Mouse (Mus musculus) G1E (cell line): ENCODE measurements around the gene Pmvk. TPM values are rescaled to one million over a fixed set of nuclear protein-coding genes. Genes with fewer than 3 reads are reported as not detected.

ENCODE experiments used
- ATAC-seq: 2 replicates; pipeline ENCODE4 v1.8.0; 2016; ENCODE audit warnings: mild to moderate bottlenecking; ENCODE audit not compliant: insufficient number of reproducible peaks, poor library complexity, low FRiP score, severe bottlenecking; ENCODE audit errors: extremely low read depth
- DNase-seq: peaks from one replicate; pipeline ENCODE4 v3.0.0; 2012; ENCODE audit warnings: low spot score
- H3K27me3 ChIP-seq: 2 replicates; pipeline ENCODE4 v1.6.1; 2012; ENCODE audit warnings: mild to moderate bottlenecking, low read length, inconsistent platforms; ENCODE audit not compliant: insufficient read depth
- H3K36me3 ChIP-seq: replicated peaks from 2 replicates; pipeline ENCODE3; 2012; ENCODE audit warnings: mild to moderate bottlenecking, inconsistent platforms
- H3K4me1 ChIP-seq: 2 replicates; pipeline ENCODE4 v1.6.1; 2012; ENCODE audit warnings: low read depth, low read length, inconsistent platforms, mixed read lengths; ENCODE audit not compliant: insufficient read depth
- H3K4me3 ChIP-seq: 2 replicates; pipeline ENCODE4 v1.5.1; 2012; ENCODE audit warnings: low read depth, mild to moderate bottlenecking, inconsistent platforms, low read length, moderate library complexity, mixed read lengths
- H3K9me3 ChIP-seq: replicated peaks from 2 replicates; pipeline ENCODE4 v1.6.1; 2012; ENCODE audit warnings: inconsistent platforms
- CTCF ChIP-seq: IDR thresholded peaks from 2 replicates; pipeline ENCODE4 v1.5.1; 2012; ENCODE audit warnings: low read depth, low read length, inconsistent platforms, mixed read lengths
- GATA1 ChIP-seq: IDR thresholded peaks from 2 replicates; pipeline ENCODE4 v1.6.1; 2012; ENCODE audit warnings: borderline replicate concordance, low read length, inconsistent platforms, mixed read lengths
- GATA2 ChIP-seq: IDR thresholded peaks from 2 replicates; pipeline ENCODE4 v1.6.1; 2012; ENCODE audit warnings: low read depth, low read length, inconsistent platforms, borderline replicate concordance
- POLR2AphosphoS5 ChIP-seq: IDR thresholded peaks from 2 replicates; pipeline ENCODE4 v1.6.1; 2012; ENCODE audit warnings: low read depth, low read length, inconsistent platforms; ENCODE audit not compliant: insufficient replicate concordance
- TAL1 ChIP-seq: conservative IDR thresholded peaks from 2 replicates; pipeline ENCODE4 v1.6.1; 2012; ENCODE audit warnings: low read depth, low read length, inconsistent platforms, mixed read lengths
- polyA plus RNA-seq: library from polyadenylated mRNA; stranded (reverse); fragments of >175 nt; gene quantifications from 2 replicates; pipeline ENCODE4 v1.2.3, GENCODE M21; 2012
- total RNA-seq, 2 experiments: library from RNA; stranded (forward) in 1 of 2; stranded (reverse) in 1 of 2; fragments of 200-1000 nt in 1 of 2; fragments of >200 nt in 1 of 2; fragmentation: Nextera tagmentation in 1 of 2; gene quantifications; 2 replicates each; pipeline ENCODE4 v1.2.3; 2014 to 2017

The Pmvk gene
- total RNA-seq (2014; fragmentation: Nextera tagmentation) (12.1 and 17.8 TPM in 2 replicates), total RNA-seq (2017) (46.6 and 48.1 TPM in 2 replicates), polyA plus RNA-seq (14.9 and 26.1 TPM in 2 replicates)

DNA sequence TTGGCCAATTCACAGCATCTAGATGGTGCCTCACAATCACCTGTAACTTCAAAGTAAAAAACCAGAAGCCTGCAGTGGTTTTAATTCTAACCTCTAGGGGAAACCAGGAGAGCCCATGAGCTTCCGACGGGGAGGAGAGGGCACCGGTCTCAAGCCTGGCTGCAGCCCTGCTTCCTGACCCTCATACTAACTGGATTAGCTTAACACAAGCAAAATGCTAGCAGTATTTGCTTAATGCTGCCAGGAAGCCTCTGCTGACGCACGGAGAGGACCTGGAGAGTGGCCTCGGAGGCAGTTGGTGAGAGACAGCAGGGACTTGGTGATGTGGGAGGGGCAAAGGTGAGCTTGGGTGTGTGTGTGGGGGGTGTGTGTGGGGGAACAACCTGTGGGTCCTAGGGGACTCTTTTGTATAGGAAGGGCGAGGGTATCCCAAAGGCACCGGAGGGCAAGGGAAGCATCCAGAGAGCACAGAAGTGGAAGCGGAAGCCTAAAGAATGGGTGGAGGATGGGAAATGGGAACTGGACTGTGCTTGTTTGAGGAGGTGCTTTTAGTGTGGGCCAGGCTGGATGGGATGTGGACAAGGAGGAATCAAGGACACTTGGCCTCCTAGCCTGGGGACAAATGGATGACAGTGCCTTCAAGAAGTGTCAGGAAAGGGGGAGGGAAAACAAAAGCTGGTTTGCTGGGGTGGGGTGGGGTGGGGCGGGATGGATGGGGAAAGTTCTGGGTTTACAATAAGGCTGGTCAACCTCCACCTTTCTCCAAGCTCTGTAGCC is at the start of gene Pmvk:
Gene Pmvk (plus strand): TSS at position 141 of the 777 bp plus-strand sequence.
- TF ChIP-seq GATA1: no peak
- TF ChIP-seq TAL1: no peak
- no peak for TF ChIP-seq GATA2
- TF ChIP-seq CTCF: no peak
- no peak for TF ChIP-seq POLR2AphosphoS5
- H3K36me3 ChIP-seq: no peaks in the 10 kb centered on the region
- DNase-seq: no peak
- no peak for ATAC-seq
- no peaks in the 10 kb centered on the region for H3K9me3 ChIP-seq
- H3K27me3 ChIP-seq: peaks cover 3% of the 10 kb centered on the region
- peaks cover 43% of the 10 kb centered on the region for H3K4me1 ChIP-seq
- H3K4me3 ChIP-seq: no peak within 1 kb of the TSS

DNA sequence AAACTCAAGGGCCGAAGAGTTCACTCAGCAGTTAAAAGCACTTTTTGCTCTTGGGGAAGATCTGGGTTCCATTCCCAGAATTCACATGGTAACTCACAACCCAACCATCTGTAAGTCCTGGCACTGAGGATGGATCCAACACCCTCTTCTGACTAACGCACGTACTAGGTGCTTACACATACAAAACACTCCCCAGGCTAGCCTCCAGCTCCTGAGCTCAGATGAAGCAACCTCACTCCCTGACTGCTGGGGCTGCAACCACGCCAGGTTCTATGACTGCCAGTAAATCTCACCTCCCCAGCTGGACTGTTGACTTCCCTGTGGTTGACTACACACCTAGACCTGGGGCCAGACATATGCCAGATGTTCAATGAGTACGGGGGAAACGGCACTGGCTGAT is 47.5 kb upstream of the Pmvk start:
- Histone ChIP-seq H3K4me3 (no peak overlapping the region), H3K9me3 (no peaks in the 10 kb centered on the region), H3K27me3 (no peaks in the 10 kb centered on the region), H3K36me3 (peaks cover 78% of the 10 kb centered on the region), H3K4me1 (peaks cover 49% of the 10 kb centered on the region)
- ATAC-seq: no peak
- DNase-seq: no peak
- TF ChIP-seq POLR2AphosphoS5 (no peak), GATA1 (no peak), TAL1 (no peak), GATA2 (no peak), CTCF (no peak)

DNA sequence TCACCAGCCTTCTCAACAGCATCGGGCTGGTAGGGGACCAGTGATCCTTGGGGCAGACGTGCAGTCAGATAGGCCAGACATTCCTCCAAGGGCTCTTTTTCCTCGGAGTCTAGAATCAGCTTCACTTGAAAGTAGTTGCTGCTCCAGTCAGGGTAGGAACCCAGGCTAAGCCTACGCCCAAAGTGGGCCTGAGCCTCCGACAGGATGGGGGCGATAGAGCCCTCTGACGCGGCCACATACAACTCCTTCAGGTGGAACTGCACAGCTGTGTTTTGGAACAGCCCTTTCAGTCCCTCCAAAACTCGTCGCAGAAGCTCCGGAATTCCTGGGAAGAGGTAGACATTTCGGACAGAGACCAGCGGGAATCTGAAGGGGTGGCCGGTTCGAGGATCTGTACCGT is 45.9 kb upstream of the Pmvk start:
- TF ChIP-seq GATA2: no peak
- TF ChIP-seq GATA1: no peak
- TF ChIP-seq TAL1: no peak
- no peak for TF ChIP-seq POLR2AphosphoS5
- TF ChIP-seq CTCF: no peak
- Histone ChIP-seq H3K27me3 (no peaks in the 10 kb centered on the region), H3K4me3 (no peak overlapping the region; the same call in 1 of the 2 replicates), H3K36me3 (peaks cover 70% of the 10 kb centered on the region), H3K9me3 (no peaks in the 10 kb centered on the region), H3K4me1 (peaks cover 48% of the 10 kb centered on the region)
- no peak for DNase-seq
- no peak for ATAC-seq

DNA sequence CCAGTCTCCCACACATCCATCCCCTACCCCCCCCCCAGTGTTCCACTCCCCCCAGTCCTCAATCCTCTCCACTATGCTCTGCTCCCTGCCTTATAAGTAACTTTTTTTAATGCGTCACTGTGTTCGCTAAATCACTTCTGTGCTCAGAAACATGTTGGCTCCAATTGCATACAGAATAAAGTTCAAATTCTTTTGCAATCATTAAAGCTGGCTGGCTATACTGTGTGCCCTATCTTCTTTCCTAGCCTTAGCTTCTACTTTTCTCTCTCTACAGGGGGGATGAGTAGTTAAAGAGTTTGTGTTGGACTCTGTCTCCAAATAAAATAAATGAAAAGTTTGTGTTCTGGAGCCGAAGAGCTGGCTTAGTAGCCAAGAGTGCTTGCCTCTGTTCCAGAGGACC is 44.6 kb upstream of the Pmvk start:
- ATAC-seq (no peak), DNase-seq (no peak)
- H3K9me3 ChIP-seq: no peaks in the 10 kb centered on the region
- TF ChIP-seq CTCF (no peak), GATA2 (no peak), GATA1 (no peak), TAL1 (no peak), POLR2AphosphoS5 (no peak)
- H3K36me3 ChIP-seq: peaks cover 70% of the 10 kb centered on the region
- peaks cover 48% of the 10 kb centered on the region for H3K4me1 ChIP-seq
- no peak overlapping the region for H3K4me3 ChIP-seq
- no peaks in the 10 kb centered on the region for H3K27me3 ChIP-seq

DNA sequence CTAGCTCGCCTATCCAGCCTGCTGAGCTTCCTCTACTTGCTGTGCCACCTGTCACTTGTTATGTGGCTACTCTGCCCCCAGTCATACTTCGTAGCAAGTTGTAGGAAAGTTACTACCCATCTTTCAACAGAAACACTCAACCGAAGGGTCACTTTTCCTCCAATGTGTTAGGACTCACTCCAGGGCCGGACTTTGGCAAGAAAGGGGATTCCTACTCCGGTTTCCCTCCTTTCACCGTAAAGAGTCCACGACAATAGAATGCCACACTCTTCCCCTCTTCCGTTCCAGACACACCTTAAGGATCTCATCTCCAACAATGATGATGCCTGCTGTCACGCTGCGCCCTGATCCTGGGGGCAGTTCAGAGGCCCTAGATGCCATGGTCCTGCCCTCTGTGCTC is 43.5 kb upstream of the Pmvk start:
- H3K4me3 ChIP-seq: peak overlapping the region; percentile 74
- no peaks in the 10 kb centered on the region for H3K27me3 ChIP-seq
- ATAC-seq (no peak), DNase-seq (no peak)
- H3K36me3 ChIP-seq: peaks cover 70% of the 10 kb centered on the region
- no peaks in the 10 kb centered on the region for H3K9me3 ChIP-seq
- TF ChIP-seq TAL1 (no peak), CTCF (no peak), GATA1 (no peak), POLR2AphosphoS5 (no peak), GATA2 (no peak)
- peaks cover 50% of the 10 kb centered on the region for H3K4me1 ChIP-seq

DNA sequence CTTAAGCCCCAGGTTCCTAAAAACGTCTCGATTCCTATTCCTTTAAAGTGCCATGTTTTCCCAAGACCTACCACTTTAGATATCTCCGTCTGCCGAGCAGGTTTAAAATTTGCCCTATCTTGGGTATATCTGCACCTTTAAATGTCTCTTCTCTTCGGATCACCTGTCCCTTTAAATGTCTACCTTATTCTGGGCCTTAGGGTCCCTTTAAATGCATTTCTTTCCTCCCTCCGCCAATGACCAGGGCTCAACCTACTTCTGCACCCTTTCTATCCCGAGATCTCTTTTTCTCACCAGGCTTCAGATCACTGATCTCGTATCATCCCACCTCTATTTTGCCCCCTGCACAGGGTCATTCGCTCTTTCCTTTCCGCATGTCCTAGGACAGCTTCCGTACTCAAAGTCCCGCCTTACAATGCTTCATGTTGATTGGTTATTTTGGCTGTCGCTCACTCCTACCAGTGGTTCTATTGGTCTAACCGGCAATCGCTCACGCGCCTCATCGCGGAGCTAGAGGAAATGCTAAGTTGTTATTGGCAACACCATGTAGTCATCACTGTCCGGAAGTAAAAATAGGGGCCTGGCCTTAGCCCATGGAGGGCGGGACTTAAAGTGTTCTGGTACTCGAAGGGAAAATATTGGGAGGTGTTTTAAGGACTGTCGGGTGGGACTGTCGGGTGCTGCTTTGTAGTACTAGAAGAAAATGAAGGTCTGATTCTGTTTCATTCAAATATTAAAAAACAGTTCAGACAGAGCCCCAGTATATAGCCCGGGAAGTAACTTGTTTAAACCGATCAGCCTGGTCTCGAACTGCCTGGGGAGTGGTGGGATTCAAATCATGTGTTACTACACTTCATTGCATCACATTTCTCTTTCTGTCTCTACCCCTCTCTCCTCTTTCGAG is 42.6 kb upstream of the Pmvk start, which contains the start of gene Flad1:
Gene Flad1 (minus strand): TSS at position 381 of the 904 bp plus-strand sequence.
- Histone ChIP-seq H3K27me3 (no peaks in the 10 kb centered on the region), H3K9me3 (no peaks in the 10 kb centered on the region), H3K4me1 (peaks cover 59% of the 10 kb centered on the region), H3K36me3 (peaks cover 73% of the 10 kb centered on the region), H3K4me3 (peak within 1 kb of the TSS; percentile 74)
- ATAC-seq: peak; percentile 97
- TF ChIP-seq POLR2AphosphoS5: no peak
- no peak for TF ChIP-seq TAL1
- TF ChIP-seq GATA2: no peak
- TF ChIP-seq CTCF: no peak
- no peak for TF ChIP-seq GATA1
- DNase-seq: peak; percentile 91
